Mouse (Mus musculus) MEL (cell line): ENCODE results near the gene BB287469. TPM values are rescaled to one million over a fixed set of nuclear protein-coding genes. Genes with fewer than 3 reads are reported as not detected.

Experiments
- polyA plus RNA-seq, 2 experiments: library from polyadenylated mRNA; stranded (reverse) in 1 of 2; unstranded in 1 of 2; fragments of >175 nt in 1 of 2; fragments of >200 nt in 1 of 2; gene quantifications; 2 replicates each; pipeline versions ENCODE4 v1.2.1 to v1.2.4; 2012; ENCODE audit warnings: low replicate concordance in 2 of 2, low read depth in 1 of 2; ENCODE audit not compliant: insufficient read length in 2 of 2, insufficient read depth in 1 of 2, missing spikeins in 1 of 2
- total RNA-seq: library from RNA; depleted of rRNA; stranded (reverse); fragments of 300-350 nt; gene quantifications from 2 replicates; pipeline ENCODE4 v1.2.3, GENCODE M21; 2012; rRNA removed

BB287469 gene
- total and polyA plus RNA-seq, 3 experiments = not detected

Other genes starting within 250 kb of the BB287469 start
- not detected in 2 replicates for gene Oog1, start 213.9 kb upstream of the BB287469 start, total RNA-seq
- not detected for gene Oog1, start 213.9 kb upstream of the BB287469 start, polyA plus RNA-seq
- gene Gm4027, start 197.7 kb upstream of the BB287469 start, total RNA-seq = not detected in 2 replicates
- under 1 TPM in 1 of 2 experiments, not detected in 1; 0.06 TPM for gene Gm4027, start 197.7 kb upstream of the BB287469 start, polyA plus RNA-seq
- not detected in 2 replicates for gene Gm16381, start 172.0 kb upstream of the BB287469 start, total RNA-seq
- gene Gm16381, start 172.0 kb upstream of the BB287469 start, polyA plus RNA-seq = not detected
- gene Gm21319, start 40.8 kb upstream of the BB287469 start, total RNA-seq = not detected in 2 replicates
- gene Gm21319, start 40.8 kb upstream of the BB287469 start, polyA plus RNA-seq = not detected
- not detected in 2 replicates for gene Gm21936, start 21.1 kb upstream of the BB287469 start, total RNA-seq
- not detected for gene Gm21936, start 21.1 kb upstream of the BB287469 start, polyA plus RNA-seq
- not detected in 2 replicates for gene Gm2001, start 25.8 kb downstream of the BB287469 start, total RNA-seq
- gene Gm2001, start 25.8 kb downstream of the BB287469 start, polyA plus RNA-seq = not detected
- not detected in 2 replicates for gene Gm2016, start 57.5 kb downstream of the BB287469 start, total RNA-seq
- gene Gm2016, start 57.5 kb downstream of the BB287469 start, polyA plus RNA-seq = under 1 TPM in 1 of 2 experiments, not detected in 1; 0.04 TPM
- gene Gm2022, start 78.8 kb downstream of the BB287469 start, total RNA-seq = not detected in 2 replicates
- not detected for gene Gm2022, start 78.8 kb downstream of the BB287469 start, polyA plus RNA-seq
- gene Gm2035, start 103.3 kb downstream of the BB287469 start, total RNA-seq = not detected in 2 replicates
- not detected for gene Gm2035, start 103.3 kb downstream of the BB287469 start, polyA plus RNA-seq
- not detected in 2 replicates for gene Gm2042, start 137.5 kb downstream of the BB287469 start, total RNA-seq
- gene Gm2042, start 137.5 kb downstream of the BB287469 start, polyA plus RNA-seq = not detected
- gene Gm2075, start 195.3 kb downstream of the BB287469 start, total RNA-seq = not detected in 2 replicates
- not detected for gene Gm2075, start 195.3 kb downstream of the BB287469 start, polyA plus RNA-seq
- not detected in 2 replicates for gene Gm6803, start 202.2 kb downstream of the BB287469 start, total RNA-seq
- under 1 TPM in 1 of 2 experiments, not detected in 1; 0.19 TPM for gene Gm6803, start 202.2 kb downstream of the BB287469 start, polyA plus RNA-seq
- gene Gm2056, start 210.4 kb downstream of the BB287469 start, total RNA-seq = not detected in 2 replicates
- not detected for gene Gm2056, start 210.4 kb downstream of the BB287469 start, polyA plus RNA-seq